Mouse (Mus musculus) c-Kit-negative CD71-positive TER-119-positive erythroid progenitor cells, embryonic 14.5 days (primary cell): ENCODE results near the gene Bclaf1.
A peak's percentile ranks its signal among the peaks of the same experiment; 100 is the strongest.

Experiments used
- DNase-seq: peaks from one replicate; pipeline ENCODE4 v3.0.0-alpha.2; 2013; ENCODE audit warnings: low read depth, low spot score

Bclaf1 gene

DNA sequence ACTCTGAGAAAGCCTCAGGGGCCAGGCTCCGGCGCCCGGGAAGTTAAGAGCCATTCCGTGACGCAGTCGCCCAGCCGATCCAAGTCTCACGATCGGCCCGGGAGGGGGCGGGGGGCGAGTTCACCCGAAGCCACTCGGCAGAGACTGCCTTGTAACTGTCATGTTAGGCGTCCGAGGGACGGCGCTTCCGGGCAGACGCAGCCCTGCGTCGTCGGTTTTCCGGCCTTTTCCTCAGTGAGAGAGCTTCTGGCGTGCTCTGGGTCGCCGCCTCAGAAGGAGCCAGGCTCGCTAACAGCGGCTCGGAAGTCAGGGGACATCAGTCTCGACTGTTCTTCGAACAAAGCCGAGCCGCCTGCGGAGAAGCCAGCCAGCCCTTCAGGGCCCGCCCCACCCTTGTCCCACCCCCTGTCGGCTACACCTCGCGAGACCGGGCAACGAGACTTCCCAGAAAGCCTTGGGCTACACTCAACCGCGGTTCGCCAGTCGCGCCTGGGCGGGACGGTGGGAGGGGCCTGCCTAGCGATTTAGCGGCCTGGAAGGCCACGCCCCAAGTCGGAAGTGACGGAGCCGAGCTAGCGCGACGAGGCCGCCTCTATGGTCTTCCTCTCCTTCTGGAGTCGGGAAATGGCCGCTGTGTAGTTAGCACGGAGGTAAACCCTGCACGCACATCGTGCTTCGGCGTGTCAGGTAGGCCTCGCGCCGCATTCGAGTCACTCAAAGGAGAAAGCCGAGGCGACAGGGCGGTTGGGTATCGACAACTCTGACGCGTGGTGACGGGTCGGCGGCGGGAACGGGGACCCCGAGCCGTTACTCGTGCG, at the start of gene Bclaf1:
Gene Bclaf1, plus strand, starts transcription at position 552 of the 818 bp plus-strand sequence.
- DNase-seq = peak; percentile 99

DNA sequence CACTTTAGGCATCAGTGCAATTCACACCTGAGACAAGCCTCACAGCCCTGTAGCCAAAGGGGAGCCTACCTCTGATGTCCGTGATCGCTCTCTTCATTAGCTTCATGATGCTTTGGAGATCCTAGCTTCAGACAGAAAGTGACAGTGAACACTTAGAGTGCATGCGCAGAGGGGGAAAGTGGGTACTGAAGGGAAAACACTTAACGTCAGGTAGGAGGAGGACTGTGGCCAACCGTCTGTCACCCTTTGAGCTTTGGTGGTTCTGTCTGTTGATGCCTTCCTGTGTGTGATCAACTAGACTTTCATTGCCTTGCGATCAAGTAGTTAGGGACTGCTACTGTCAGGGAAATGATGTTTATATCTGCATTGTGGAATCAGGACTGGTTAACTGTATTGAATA, 49.4 kb upstream of the Bclaf1 start:
- DNase-seq = no peak

DNA sequence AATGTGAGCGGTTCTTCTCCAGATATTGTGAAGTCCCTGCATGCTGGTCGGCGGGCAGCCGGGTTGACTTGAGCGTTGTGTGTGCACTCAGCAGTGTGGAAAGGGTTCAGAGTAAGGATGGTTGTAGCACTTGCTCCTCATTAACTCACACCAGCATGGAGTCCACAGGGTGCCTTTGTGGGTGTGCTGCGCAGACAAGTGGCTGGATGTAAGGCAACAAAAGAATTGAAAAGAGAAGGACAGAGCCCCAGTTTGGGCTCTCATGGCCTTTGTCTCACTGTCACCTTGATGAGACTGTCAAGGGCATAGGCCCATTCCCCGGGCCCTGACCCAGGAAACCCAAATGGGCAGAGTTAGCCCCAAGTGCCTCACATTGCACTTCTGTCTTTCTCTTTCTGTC, 47.8 kb upstream of the Bclaf1 start:
- no peak for DNase-seq

DNA sequence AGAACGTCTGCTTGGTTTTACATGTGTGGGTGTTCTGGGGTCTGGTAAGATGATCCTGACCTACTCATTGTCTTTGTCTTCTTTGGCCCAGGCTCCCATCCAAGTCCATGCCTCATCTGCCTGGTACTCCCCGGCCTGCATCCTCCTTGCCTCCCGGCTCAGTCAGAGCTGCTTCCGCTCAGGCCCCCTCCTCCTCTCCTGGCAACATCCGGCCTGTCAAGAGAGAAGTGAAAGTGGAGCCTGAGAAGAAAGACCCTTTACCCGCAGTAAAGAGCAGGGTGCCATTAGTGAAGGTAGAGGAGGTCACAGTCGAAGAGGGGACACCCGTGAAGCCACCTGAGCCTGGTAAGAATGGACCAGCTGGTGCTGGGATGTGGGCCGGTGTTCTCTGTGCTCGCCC, 45.2 kb upstream of the Bclaf1 start:
- no peak for DNase-seq

DNA sequence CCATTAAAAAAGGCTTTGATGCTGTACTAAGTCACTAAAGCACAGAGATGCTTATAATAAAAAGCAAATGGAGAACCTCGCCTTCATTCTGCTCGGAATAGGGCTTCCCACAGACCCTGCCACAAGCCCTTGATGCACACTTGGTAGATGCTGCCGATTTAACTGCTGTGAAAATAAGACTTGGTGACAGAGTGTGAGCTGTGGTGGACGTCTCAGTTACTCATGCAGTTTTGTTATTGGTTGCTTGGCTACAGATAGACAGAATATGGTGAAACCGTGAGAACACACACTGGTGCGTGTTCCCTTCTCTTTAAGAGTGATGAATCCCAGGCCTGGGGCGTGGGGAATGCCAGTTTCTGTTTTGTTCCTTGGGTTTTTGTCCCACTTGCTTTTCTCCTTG, 43.3 kb upstream of the Bclaf1 start:
- no peak for DNase-seq

DNA sequence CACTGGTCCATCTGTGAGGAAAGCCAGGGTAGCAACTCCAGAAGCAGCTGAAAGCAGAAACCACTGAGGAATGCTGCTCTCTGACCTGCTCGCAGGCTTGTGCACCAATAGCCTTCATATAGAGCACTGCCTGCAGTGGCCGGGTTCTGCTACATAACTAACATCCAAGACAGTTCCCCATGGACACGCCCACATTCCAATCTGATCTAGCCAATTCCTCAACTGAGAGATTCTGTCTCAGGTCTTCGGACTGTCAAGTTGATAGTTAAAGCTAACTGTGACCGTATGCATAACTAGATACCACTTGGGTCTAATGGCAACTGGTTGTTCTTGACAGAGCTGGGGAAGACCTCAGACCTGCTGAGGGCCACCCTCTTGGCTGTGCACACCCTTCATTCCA, 39.9 kb upstream of the Bclaf1 start:
- no peak for DNase-seq

DNA sequence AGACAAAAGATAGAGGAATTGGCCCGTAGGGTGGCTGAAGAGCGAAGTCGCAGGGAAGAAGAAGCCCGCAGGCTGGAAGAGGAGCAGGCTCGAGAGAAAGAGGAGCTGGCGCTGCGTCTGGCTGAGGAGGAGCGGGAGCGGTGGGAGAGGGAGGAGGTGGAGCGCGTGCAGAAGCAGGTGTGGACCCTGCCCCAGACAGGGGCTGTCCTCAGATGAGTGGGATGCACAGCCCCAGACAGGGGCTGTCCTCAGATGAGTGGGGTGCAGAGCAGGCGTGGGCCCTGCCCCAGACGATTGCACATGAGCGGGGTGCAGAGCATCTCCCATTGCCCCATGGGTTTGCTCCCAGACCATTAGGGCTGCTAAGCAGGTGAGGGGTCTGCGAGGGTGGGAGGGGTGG, 39.0 kb upstream of the Bclaf1 start:
- no peak for DNase-seq

DNA sequence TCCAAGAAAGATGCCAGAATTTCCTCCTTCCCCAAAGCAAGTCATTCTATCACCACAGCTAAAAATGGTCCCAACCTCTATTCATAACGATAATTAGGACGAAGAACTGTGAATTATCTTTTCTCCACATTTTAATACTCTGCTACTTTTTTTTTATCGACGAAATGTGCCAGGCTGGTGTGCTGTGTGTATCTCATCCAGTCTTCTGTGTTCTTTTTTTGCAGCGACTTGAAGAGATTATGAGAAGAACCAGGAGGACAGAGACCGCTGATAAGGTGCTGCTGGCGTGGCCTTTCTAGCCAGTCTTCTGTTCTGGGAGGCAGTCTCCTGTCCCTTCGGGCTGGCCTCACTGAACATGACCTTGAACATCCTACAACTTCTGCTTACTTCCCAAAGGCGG, 38.2 kb upstream of the Bclaf1 start:
- DNase-seq = no peak

DNA sequence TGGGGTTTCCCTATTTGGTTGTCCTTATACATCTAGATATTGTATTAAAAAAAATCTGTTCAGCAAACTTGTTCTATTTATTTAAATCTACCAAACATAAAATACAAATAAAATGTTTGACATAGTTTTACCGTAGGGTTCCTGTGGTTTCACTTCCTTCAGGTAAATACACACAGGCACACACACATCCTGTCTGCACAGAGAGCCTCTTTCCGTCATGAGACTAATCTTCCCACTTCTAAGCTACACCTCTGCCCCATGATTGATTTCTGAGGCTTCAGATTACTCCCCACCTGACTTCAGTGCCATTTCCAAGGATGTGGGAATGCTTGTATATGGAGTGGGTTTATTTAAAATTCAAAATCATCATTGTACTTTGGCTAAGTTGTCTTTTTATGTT, 30.8 kb upstream of the Bclaf1 start:
- DNase-seq = no peak

DNA sequence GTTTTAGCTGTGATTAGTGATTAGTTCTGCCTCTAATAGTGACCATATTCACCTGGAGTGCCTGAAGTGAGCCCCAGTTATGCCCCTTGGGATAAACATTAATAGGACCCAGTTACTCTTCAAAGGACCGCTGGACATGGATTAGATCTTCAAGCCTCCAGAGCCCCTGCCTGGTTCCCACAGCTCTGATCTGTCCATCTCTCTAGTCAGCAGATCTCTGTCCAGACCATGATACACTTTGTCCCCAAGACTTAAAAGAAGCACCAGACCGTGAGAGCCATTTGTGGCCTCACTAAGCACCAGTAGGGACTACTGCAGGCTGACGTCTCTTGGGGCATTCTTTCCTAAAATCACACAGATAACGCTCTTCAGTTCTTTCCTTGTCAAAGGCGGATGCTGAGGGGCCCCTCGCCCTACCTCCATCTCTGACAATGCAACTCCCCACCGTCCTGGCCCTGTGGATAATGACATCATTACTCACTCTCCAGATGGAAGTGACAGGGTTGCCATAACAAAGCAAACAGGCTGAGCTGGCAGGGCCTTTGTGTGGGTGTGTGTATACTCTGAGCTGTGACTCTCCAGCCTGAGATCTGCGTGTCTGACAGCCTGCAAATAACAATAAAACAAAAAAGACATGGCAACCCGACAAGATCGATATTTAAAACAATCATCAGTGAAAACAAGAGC, 26.8 kb upstream of the Bclaf1 start:
- DNase-seq = no peak

DNA sequence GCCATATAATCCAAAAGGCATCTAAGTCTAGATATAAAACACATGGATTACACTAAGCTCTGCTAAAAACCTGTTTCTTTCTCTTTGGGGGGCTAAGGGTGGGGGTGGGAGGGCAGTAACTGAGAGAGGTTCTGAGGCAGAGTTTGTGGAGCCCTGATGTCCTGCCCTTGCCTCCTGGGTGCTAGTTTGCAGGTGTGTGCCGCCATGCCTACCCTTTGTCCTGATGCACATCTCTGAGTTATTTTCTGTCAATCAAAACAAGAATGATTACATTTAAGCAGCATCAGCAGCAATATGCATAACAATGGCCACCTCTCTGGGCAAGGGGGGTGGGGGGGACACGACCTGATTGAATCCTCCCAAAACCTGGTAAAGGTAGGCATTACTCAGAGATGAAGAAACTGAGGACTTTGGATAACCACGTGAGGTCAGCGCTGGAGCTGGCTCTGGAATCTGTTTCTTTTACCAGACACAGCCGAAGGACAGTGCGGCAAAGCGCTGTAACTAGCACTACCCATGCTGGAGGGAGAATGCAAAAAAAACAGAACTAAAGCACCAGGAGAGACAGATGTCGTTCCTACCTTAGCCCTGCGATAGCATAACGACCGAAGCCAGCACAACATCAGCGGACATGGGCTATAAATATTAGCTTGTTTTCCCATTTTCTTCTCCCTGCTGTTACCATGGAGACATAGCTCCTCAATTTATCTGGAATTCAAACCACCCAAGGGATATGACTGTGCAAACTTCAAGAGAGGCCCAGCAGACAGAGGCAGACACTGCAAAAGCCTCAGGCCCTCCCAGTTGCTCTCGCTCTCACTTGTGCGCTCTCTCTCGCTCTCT, 26.1 kb upstream of the Bclaf1 start:
- no peak for DNase-seq

DNA sequence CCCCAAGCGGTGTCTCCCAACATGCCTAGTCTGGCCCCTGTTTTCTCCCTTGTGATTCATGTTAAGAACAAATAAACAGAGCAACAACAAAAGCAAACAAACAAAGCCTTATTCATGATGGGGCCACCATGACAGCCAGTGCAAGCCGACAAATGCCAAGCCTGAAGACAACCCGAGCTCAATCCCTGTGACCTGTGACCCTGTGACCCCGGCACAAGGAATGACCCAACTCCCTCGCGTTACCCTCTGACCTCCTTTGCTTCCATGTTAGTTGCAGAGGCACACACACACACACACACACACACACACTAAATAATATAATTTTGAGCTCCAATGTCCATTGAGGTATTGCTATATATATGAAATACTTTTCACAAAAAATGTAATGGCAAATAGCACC, 24.9 kb upstream of the Bclaf1 start:
- no peak for DNase-seq

DNA sequence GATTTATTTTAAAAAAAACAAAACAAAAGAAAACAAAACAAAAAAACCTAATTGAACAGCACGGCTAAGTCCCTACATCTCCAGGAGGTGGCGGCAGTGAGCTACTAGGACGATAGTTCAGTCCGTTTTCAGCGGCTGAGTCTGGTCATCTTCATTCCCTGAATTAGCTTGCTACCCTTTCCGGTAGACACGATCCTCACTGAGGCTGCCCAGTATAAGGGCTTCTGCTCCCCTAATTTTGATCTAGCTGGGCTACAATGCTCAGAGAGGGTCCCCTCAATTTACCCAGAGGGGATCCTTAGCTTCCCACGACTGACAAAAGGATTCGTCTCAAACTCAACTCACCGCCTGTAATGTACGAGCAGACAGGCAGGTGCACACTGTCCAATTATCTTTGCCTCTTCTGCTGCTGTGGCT, 21.8 kb upstream of the Bclaf1 start:
- DNase-seq = peak; percentile 46

DNA sequence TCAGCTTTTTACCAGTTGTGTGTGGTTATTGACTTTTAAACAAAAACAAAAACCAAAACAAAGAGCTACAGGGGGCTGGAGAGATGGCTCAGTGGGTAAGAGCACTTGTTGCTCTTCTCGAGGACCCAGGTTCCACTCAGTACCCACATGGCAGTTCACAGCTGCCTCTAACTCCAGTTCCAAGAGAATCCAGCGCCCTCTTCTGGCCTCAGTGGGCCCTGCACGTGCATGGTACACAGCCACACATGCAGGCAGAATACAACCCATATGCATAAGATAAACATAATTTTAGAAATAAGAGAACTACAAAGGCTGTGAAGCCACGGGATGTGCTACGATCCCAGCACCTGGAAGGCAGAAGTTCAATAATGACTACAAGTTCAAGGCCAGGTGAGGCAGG, 16.3 kb upstream of the Bclaf1 start:
- no peak for DNase-seq

DNA sequence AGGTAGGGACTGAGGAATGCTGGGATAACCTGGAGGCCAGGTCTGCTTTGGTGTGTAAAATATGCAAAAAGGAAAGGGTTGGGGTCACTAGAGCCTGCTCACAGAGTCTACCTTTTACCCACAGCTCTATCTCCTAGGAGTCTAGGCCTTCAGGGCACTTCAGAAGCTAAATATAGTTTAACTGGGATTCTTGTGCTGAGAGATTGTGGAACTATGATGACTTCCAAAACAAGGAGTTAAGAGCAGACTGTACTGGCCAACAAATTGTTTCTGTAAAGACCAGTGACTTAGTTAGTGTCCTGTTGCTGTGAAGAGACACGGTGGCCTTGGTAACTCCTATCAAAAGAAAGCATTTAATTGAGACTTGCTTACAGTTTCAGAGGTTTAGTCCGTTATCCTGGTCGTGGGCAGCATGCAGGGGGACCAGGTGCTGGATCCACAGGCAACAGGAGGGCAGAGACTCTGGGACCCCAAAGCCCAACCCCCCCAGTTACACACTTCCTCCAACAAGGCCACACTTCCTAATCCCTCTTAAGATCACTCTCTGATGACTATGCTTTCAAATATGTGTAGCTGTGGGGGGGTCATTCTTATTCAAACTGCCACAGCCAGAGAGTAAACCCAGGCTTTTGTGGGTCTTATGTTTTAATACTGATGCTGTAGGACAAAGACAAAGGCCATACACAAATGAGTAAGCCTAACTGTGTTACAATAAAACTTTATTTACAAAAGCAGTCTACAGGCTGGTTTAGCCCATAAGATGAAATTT, 13.9 kb upstream of the Bclaf1 start:
- DNase-seq = no peak

DNA sequence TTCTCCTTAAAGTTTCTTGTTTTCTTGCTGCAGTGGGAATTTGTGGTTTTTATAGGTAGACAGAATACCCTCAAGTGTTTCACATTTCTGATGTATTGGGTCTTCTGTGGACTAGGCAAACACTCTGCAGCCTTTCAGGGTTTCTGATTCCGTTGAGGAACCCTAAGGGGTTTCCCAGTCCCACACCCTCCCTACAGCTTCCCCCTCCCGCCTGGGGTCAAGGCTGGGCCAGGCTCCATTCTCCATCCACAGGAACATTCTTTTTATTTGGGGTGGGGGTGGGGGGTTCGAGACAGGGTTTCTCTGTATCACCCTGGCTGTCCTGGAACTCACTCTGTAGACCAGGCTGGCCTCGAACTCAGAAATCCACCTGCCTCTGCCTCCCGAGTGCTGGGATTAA, 13.2 kb upstream of the Bclaf1 start:
- DNase-seq = no peak

DNA sequence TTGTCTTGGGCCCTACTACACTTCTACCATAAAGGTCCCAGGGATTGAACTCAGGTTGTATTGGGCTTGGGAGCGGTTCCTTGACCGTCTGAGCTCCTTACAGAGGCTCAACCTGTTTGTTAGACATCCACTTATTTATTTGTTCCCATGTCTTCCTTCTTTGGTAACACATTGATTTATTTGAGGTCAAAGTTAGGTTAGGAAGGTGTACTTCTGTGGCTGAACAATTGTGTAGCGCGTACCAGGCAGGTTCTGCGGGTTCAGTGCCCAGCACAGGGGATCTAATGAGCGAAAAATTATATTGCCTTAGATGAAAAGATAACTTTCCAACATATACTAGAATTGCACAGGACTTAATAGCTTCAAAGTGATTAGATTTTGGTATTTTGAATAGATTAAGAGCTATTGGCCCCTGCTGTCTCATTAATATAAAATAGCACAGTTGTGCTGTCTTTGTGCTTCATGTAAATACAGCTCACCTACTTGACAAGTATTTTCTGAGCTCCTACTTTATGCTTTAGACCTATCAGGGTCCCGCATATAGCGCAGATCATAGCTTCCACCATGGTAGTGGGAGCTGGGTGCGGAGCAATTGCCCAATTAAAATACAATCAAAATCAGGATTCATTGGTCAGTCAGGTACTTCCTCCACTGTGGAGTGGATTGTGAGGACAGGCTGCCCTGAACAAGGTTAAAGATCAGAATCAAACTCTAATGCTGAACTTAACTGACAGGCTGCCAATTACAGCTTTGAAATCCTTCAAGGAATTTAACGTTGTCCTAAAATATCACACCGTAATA, 1.1 kb upstream of the Bclaf1 start:
- DNase-seq = no peak

DNA sequence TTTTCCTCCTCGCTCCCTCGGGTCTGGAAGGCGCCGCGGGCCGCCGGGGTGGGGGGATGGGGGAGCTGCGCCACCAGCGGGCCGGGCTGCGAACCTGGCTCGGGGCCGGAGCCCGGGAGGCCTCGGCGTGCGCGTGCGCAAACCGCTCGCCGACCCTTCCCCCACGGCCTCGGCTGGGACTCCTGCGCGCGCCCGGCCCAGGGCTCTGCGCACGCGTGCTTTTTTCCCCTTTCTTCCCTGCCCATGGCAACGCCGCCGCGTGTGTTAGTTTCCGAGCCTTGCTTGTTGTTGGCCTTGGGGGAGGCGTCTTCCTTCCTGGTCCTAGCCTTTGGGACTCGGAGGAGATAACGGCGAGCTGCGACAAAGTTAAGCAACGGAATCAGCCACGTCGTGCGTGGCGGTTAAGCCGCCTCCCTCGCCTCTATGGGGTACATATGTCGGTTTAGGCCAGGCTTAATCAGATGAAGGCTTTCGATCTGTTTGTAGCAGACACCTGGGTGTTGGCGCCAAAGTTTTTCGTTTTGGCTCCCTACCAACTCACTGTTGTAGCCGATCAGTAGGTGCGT, 550 bp downstream of the Bclaf1 start:
- DNase-seq = peak; percentile 64

DNA sequence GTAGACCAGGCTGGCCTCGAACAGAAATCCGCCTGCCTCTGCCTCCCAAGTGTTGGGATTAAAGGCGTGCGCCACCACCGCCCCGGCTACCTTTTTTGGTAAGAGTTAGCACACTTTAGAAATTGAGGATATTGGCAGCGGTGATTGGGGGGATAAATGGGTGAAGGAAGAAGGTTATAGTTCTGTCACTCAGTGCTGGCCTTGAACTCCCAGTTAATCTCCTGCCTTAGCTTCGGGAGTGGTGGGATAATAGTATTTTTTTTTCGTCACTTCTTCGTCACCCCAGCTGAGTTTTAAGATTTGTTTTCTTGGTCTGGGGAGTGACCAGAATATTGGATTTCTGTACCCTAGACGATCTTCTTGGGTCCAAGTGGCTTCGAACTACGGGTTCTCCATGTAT, 1.2 kb downstream of the Bclaf1 start:
- DNase-seq = no peak

DNA sequence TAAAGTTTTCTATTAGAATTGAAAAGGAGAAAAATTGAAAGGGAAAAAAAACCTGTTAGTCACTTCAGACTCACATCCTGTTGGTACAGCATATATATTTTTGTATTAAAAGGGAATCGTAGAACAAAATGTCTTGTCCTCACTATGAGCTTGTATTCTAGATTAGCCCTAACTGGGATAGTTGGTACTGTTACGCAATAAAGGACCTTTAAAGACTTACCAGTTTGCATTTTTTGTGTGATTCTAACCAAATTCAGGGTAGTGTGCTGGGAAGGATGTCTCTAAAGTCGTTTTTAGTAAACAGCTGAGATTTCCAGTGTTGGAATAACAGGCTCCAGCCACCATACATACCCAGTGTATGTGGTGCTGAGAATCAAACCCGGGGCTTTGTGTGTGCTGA, 1.7 kb downstream of the Bclaf1 start:
- no peak for DNase-seq
